Comparison of ENCODE assay signal across 8 mouse cellular contexts in genomic region chr17:25874721-25875170, GRCm38 (mm10). TPM values are rescaled to one million over a fixed set of nuclear protein-coding genes. Genes with fewer than 3 reads are reported as not detected.
A peak's percentile ranks its signal among the peaks of the same experiment; 100 is the strongest.
DNase-seq lines count a peak whose midpoint lies in the region; ATAC-seq and TF ChIP-seq lines count a peak whose summit lies in the region.

Mettl26 (plus strand) TSS chr17:25875074.

- peaks cover 15% of the 10 kb centered on the region for H3K36me3 ChIP-seq in hindbrain, embryonic 16.5 days (ENCODE audit: control insufficient read depth, insufficient read depth, low read length)

- no peaks in the 10 kb centered on the region for H3K9me3 ChIP-seq in hindbrain, embryonic 16.5 days (ENCODE audit: control insufficient read depth, low read length)

- ATAC-seq in activated CD4-positive, CD25-positive, alpha-beta regulatory T cell, adult 4 months: peak; percentile 59
- peak; percentile 74 for ATAC-seq in common myeloid progenitor, adult 5-6 weeks (replicated peaks; ENCODE audit: low read depth, poor library complexity, severe bottlenecking)
- peak; percentile 78 for ATAC-seq in hindbrain, embryonic 16.5 days

- H3K27ac ChIP-seq in gastrocnemius, adult 2 months: peak within 1 kb of the TSS; percentile 97
- peak within 1 kb of the TSS; percentile 97 for H3K27ac ChIP-seq in hindbrain, embryonic 16.5 days (ENCODE audit: low read depth, low read length)

- peak within 1 kb of the TSS; percentile 79 for H3K4me3 ChIP-seq in gastrocnemius, adult 2 months
- H3K4me3 ChIP-seq in hindbrain, embryonic 16.5 days (ENCODE audit: low read length): peak within 1 kb of the TSS; percentile 86

- WGBS in hindbrain, embryonic 16.5 days: under 1% methylated on average over 25 of the region's 25 CpGs

- H3K4me1 ChIP-seq in hindbrain, embryonic 16.5 days (ENCODE audit: control insufficient read depth, insufficient read depth, low read depth, low read length): peaks cover 21% of the 10 kb centered on the region

- peak within 1 kb of the TSS; percentile 94 for H3K4me2 ChIP-seq in hindbrain, embryonic 16.5 days (ENCODE audit: low read length)

- intact Hi-C loops in gastrocnemius, adult 2 months (cut with DNase I): loop anchor here (5.0 kb wide), 1 partner anchor 43 kb away; the partner anchor contains the start of gene Rab40c

- no peaks in the 10 kb centered on the region for H3K27me3 ChIP-seq in hindbrain, embryonic 16.5 days (replicated peaks; ENCODE audit: control insufficient read depth, insufficient read depth, low read length)

- H3K9ac ChIP-seq in hindbrain, embryonic 16.5 days (ENCODE audit: low read depth, low read length): peak within 1 kb of the TSS; percentile 93

- peak; percentile 90 for DNase-seq in gastrocnemius, adult 2 months
- peak; percentile 94 for DNase-seq in left cerebral cortex, adult 11 months (ENCODE audit: low spot score)
- peak; percentile 98 for DNase-seq in lung, postnatal 36 days
- DNase-seq in retina, embryonic 14.5 days (ENCODE audit: low spot score): peak; percentile 94
- peak; percentile 89 to 94 for DNase-seq in thymus, postnatal 36 days

- TF ChIP-seq CTCF in gastrocnemius, adult 2 months (IDR thresholded peaks at IDR 0.05): peak; percentile 16; the same call in 1 of the 2 replicates

RNA-seq across cellular contexts. Expression of gene Mettl26, which starts in this region (rescaled TPM):
- polyA plus RNA-seq in activated CD4-positive, CD25-positive, alpha-beta regulatory T cell, adult 4 months (2017; shearing (Covaris generic)): 100 to 1,000 TPM in 1 of 2 experiments, 10 to 100 TPM in 1; 88.3 to 119 TPM
- 13.9 and 15.9 TPM in 2 replicates for total RNA-seq in common myeloid progenitor, adult 5-6 weeks (2017)
- total RNA-seq in gastrocnemius, adult 2 months (2021): 10 to 100 TPM; 27.7 to 33.7 TPM
- 63.4 and 67.5 TPM in 2 replicates for polyA plus RNA-seq in hindbrain, embryonic 16.5 days (2015; fragmentation: Nextera tagmentation; extraction: Ambion mirVana)

Comparison
In these comparisons a context has a peak if more than half of its experiments do, and no peak if none do; other contexts are left out.
1. Peak in every context shown above with its lines: DNase-seq, ATAC-seq, H3K4me3 ChIP-seq and H3K27ac ChIP-seq.